Mouse (Mus musculus) granulocyte monocyte progenitor cell, adult 5-6 weeks (primary cell): ENCODE measurements around the gene Olfr921. TPM values are rescaled to one million over a fixed set of nuclear protein-coding genes. Genes with fewer than 3 reads are reported as not detected.

Experiments used
- ATAC-seq: replicated peaks from 2 replicates; pipeline ENCODE4 v1.8.0; 2016; ENCODE audit warnings: mild to moderate bottlenecking, moderate TSS enrichment, inconsistent platforms; ENCODE audit not compliant: poor library complexity, severe bottlenecking
- total RNA-seq, 2 experiments: library from RNA; stranded (forward) in 1 of 2; stranded (reverse) in 1 of 2; fragments of 200-712, 200-1000 nt in 1 of 2; fragments of >200 nt in 1 of 2; fragmentation: Nextera tagmentation in 1 of 2; gene quantifications; 2 replicates each; pipeline ENCODE4 v1.2.3; 2014 to 2017

The Olfr921 gene
- not detected in 2 replicates for total RNA-seq (2014; fragmentation: Nextera tagmentation)
- total RNA-seq (2017): not detected in 2 replicates

DNA sequence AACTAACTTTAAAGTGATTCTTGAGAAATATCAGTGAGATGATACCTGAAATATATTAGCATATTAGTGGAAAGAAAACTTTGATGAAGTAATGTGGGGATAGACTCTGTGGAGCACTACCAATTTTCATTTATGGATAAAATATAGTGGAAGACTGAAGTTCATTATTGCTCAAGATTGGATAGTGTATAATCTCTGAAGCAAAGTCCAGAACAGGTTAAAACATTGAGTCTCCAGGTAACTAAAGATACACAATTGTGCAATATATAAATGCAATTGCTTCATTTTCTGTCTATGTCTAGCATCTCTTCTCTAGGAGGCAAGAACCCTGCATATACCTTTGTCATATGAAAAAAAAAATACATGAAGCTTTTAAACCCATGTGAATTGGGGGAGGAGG, at the start of gene Olfr921:
Gene Olfr921 (plus strand): TSS at position 301 of the 400 bp plus-strand sequence.
- no peak for ATAC-seq

DNA sequence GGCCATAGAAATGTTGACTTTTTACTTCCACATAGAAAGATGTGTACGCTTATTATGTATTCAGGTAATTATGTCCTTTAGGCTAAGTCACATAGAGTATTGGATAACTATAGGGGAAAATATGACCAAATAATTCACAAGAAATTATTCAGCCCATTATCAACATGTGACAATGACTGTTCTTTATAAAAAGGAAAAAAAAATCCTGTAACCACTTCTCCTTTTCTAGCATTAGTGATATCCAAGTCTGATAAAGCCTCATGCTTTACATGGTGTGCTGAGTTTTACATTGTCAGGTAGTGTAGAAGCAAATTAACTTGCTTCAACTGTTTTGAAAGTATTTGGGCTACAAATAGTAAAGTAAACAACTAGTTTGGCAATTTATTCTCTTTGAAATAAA, 48.8 kb upstream of the Olfr921 start:
- ATAC-seq: peak; percentile 36

DNA sequence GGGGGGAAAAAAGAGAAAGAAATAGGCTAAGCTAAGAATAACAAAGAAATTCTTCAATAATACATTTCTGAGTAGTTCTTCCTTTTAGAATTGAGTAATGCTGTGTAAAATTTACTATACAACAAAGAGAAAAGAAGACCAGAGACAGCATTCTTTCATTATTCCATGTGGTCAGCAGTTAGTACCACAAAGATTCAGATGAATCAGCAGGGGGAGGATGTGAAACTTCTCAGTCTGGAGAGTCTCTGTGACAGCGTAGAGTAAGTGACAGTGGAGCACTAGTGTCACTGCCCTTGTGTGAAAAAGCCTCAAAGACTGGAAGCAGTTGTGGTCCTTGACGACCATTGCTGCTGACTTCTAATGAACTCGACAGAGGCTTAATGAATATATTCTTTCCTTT, 44.6 kb upstream of the Olfr921 start:
- peak; percentile 99 for ATAC-seq

DNA sequence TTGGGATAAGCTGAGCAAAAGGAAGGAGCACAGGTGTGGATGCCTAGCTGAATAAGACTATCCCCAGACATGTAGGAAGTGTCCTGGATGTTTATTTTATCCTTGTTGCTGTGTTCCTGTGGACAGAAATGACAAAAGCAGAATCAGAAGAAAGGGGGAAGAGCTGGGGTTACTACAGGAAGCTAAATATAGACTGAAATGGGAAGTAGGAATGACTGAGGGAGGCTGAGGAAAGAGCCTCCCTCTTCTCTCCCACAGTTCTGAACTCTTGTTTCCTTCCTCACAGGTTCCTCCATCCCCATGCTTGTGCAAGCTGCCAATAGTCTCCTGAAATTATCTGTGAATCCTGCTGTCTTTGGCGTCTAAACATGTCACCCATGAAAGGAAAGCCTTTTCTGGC, 31.5 kb upstream of the Olfr921 start:
- peak; percentile 91 for ATAC-seq

DNA sequence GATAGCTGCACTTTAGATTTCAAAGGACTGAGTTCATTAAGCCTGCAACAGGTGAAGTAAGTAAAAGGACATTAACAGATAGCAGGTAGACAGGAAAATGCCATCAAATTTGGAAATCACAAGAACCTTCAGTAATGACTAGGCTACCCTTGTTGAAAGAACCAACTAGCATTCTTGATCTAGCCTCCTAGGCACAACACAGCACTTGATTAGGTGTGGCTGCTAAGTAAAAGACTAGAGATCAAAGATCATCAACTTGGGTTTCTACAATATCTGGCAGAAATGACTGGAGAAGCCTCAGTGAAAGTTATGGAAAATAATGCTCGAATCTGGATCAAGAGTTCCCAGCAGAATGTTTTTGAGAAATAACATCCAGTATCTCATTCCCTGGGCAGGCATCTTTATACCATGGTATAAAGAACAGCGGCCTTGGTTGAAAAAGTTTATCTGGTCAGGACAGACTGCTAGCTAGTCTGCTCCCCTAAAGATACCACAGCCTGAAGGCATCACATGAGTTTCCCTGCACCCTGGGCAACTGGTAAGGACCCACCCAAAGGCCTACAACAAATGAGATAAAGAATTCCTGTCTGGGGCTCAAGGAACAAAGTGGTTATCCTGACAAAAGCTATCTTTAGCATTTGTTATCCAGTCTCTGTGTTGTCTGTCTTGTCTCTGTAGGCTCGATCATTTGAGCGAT, 28.1 kb upstream of the Olfr921 start:
- ATAC-seq: no peak

DNA sequence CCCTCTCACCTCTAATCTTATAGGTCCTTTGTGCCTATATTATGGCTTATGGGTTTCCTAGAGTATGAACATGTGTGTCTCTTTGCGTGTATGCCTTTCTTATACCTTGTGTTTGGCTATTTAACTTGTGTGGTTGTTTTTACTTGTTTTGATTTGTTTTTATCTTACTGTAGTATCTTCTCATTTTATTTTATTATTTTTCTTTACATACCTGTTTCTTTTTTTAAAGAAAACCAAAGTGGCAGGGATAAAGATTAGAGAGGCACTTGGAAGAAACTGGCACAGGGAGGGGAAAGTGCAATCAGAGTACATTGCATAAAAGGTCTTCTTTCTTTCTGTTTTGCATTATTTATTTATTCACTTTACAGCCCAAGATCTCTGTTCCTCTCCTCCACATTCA, 20.9 kb upstream of the Olfr921 start, which contains the start of gene Olfr920:
Gene Olfr920 (plus strand): TSS at position 301 of the 400 bp plus-strand sequence.
- no peak for ATAC-seq

DNA sequence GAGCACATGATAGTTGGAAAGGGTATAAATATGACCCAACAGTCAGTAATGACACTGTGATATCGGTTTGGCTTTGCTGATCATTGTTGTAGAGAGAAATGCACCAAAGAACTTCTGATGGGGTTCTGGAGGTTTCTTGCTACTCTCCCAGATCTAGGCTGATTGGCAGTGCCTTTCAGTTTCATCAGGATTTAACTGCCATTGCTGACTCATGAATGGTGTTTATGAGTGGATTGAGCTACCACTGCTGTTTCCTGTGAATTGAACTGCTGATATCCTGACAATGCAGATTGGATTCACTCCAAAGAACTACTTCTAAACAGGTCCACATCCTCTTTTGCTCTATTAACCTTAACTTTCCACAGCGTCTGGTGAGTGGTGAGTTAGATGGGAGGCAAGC, 19.8 kb downstream of the Olfr921 start:
- ATAC-seq: no peak

DNA sequence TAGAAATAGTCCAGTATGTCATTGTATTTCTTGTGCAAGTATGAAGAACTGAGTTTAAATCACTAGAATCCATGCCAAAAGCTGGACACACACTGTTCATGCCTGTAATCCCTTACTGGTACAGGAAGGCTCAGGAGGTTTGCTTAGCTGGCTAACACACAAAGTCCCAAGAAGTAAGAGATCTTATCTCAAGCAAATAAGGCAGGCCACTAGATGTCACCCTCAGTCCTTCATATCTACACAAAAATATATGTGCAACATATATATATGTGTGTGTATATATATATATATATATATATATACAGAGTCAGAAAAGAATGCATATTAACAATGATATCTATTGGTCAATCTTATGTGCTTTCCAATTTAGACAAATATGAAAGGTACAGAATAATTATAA, 32.8 kb downstream of the Olfr921 start:
- no peak for ATAC-seq

DNA sequence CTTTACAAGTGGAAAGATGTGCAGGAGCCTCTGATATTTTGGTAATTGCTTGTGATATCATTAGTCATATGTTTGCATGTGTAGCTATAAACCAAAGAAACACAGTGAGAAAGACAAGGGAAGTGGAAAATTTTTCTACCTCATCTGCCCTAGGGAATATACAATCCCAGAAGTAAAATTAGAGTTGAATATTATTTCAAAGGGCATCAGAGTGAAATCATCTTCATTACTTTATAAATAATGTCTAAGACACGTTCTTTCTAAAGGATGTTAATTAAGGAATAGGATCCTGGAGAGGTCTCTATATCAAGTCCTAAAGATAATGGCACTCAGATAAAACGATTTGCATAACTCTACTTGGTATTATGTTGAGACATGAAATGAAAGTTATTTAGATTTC, 41.4 kb downstream of the Olfr921 start, which contains the start of gene Olfr922:
Gene Olfr922 (plus strand): TSS at position 301 of the 400 bp plus-strand sequence.
- ATAC-seq: no peak

DNA sequence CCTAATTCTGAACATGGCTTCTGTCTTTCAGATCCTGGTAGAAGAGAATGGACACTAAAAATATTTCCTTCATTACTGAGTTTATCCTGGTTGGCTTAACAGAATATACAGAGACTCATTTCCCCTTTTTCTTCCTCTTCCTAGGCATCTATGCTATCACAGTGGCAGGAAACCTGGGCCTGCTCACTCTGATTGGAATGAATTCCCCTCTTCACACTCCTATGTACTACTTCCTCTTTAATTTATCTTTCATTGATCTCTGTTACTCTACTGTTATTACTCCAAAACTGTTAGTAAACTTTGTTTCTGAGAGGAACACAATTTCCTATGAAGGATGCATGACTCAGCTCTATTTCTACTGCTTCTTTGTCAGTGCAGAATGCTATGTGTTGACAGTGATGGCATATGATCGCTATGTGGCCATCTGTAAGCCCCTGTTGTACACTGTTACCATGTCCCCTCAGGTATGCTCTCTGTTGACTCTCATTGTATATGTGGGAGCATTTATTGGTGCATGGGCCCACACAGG, 42.7 kb downstream of the Olfr921 start:
- ATAC-seq: no peak; the same call in 1 of the 2 replicates

DNA sequence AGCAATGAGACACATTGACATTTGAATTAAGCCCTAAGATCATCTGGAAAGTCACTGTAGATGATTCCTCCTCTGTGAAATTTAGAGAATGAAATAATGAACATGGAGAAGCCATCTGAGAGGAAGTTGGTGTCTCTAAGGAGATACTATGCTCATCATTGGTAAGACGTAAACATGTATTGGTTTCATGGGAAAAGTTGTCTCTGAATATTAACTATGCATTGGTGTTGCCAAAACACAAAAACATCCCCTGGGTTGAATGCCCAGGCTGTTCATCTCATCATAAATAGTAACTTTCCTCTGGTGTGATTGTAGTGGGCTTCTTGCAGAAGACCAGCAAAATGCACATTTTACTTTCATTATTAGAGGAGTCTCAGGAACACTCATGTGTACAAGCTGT, 53.4 kb downstream of the Olfr921 start, which contains the start of gene Olfr923:
Gene Olfr923 (plus strand): TSS at position 301 of the 400 bp plus-strand sequence.
- ATAC-seq: no peak

Other genes with a start within 250 kb of the Olfr921 start
- gene Olfr910, start 235.2 kb upstream of the Olfr921 start, total RNA-seq (2014; fragmentation: Nextera tagmentation): not detected in 2 replicates
- not detected in 2 replicates for gene Olfr910, start 235.2 kb upstream of the Olfr921 start, total RNA-seq (2017)
- not detected in 2 replicates for gene Olfr912, start 192.9 kb upstream of the Olfr921 start, total RNA-seq (2014; fragmentation: Nextera tagmentation)
- gene Olfr912, start 192.9 kb upstream of the Olfr921 start, total RNA-seq (2017): not detected in 2 replicates
- not detected in 2 replicates for gene Olfr913, start 180.3 kb upstream of the Olfr921 start, total RNA-seq (2014; fragmentation: Nextera tagmentation)
- gene Olfr913, start 180.3 kb upstream of the Olfr921 start, total RNA-seq (2017): not detected in 2 replicates
- not detected in 2 replicates for gene Olfr914, start 168.0 kb upstream of the Olfr921 start, total RNA-seq (2014; fragmentation: Nextera tagmentation)
- gene Olfr914, start 168.0 kb upstream of the Olfr921 start, total RNA-seq (2017): not detected in 2 replicates
- not detected in 2 replicates for gene Olfr916, start 113.2 kb upstream of the Olfr921 start, total RNA-seq (2014; fragmentation: Nextera tagmentation)
- not detected in 2 replicates for gene Olfr916, start 113.2 kb upstream of the Olfr921 start, total RNA-seq (2017)
- gene Olfr917, start 107.2 kb upstream of the Olfr921 start, total RNA-seq (2014; fragmentation: Nextera tagmentation): not detected in 2 replicates
- gene Olfr917, start 107.2 kb upstream of the Olfr921 start, total RNA-seq (2017): not detected in 2 replicates
- gene Olfr918, start 98.5 kb upstream of the Olfr921 start, total RNA-seq (2014; fragmentation: Nextera tagmentation): not detected in 2 replicates
- not detected in 2 replicates for gene Olfr918, start 98.5 kb upstream of the Olfr921 start, total RNA-seq (2017)
- not detected in 2 replicates for gene Olfr919, start 69.4 kb upstream of the Olfr921 start, total RNA-seq (2014; fragmentation: Nextera tagmentation)
- gene Olfr919, start 69.4 kb upstream of the Olfr921 start, total RNA-seq (2017): not detected in 2 replicates
- gene Vwa5a, start 54.8 kb upstream of the Olfr921 start, total RNA-seq (2014; fragmentation: Nextera tagmentation): 23.6 and 28.5 TPM in 2 replicates
- gene Vwa5a, start 54.8 kb upstream of the Olfr921 start, total RNA-seq (2017): 35.2 and 37.1 TPM in 2 replicates
- not detected in 2 replicates for gene Olfr920, start 20.8 kb upstream of the Olfr921 start, total RNA-seq (2014; fragmentation: Nextera tagmentation)
- gene Olfr920, start 20.8 kb upstream of the Olfr921 start, total RNA-seq (2017): 0.15 and 0.17 TPM in 2 replicates
- not detected in 2 replicates for gene Olfr922, start 41.5 kb downstream of the Olfr921 start, total RNA-seq (2014; fragmentation: Nextera tagmentation)
- gene Olfr922, start 41.5 kb downstream of the Olfr921 start, total RNA-seq (2017): not detected in 2 replicates
- gene Olfr923, start 53.5 kb downstream of the Olfr921 start, total RNA-seq (2014; fragmentation: Nextera tagmentation): not detected in 2 replicates
- not detected in 2 replicates for gene Olfr923, start 53.5 kb downstream of the Olfr921 start, total RNA-seq (2017)
- not detected in 2 replicates for gene Olfr924, start 71.4 kb downstream of the Olfr921 start, total RNA-seq (2014; fragmentation: Nextera tagmentation)
- not detected in 2 replicates for gene Olfr924, start 71.4 kb downstream of the Olfr921 start, total RNA-seq (2017)
- not detected in 2 replicates for gene Olfr26, start 82.0 kb downstream of the Olfr921 start, total RNA-seq (2014; fragmentation: Nextera tagmentation)
- gene Olfr26, start 82.0 kb downstream of the Olfr921 start, total RNA-seq (2017): not detected in 2 replicates
- gene Olfr926, start 104.1 kb downstream of the Olfr921 start, total RNA-seq (2014; fragmentation: Nextera tagmentation): not detected in 2 replicates
- not detected in 2 replicates for gene Olfr926, start 104.1 kb downstream of the Olfr921 start, total RNA-seq (2017)
- gene Olfr930, start 156.7 kb downstream of the Olfr921 start, total RNA-seq (2014; fragmentation: Nextera tagmentation): not detected in 2 replicates
- gene Olfr930, start 156.7 kb downstream of the Olfr921 start, total RNA-seq (2017): not detected in 2 replicates
- gene Olfr933, start 199.2 kb downstream of the Olfr921 start, total RNA-seq (2014; fragmentation: Nextera tagmentation): not detected in 2 replicates
- not detected in 2 replicates for gene Olfr933, start 199.2 kb downstream of the Olfr921 start, total RNA-seq (2017)
- not detected in 2 replicates for gene Olfr934, start 215.2 kb downstream of the Olfr921 start, total RNA-seq (2014; fragmentation: Nextera tagmentation)
- not detected in 2 replicates for gene Olfr934, start 215.2 kb downstream of the Olfr921 start, total RNA-seq (2017)
- not detected in 2 replicates for gene Olfr935, start 226.6 kb downstream of the Olfr921 start, total RNA-seq (2014; fragmentation: Nextera tagmentation)
- not detected in 2 replicates for gene Olfr935, start 226.6 kb downstream of the Olfr921 start, total RNA-seq (2017)